Mouse (Mus musculus): ENCODE results near the gene Exosc1.

The Exosc1 gene

DNA sequence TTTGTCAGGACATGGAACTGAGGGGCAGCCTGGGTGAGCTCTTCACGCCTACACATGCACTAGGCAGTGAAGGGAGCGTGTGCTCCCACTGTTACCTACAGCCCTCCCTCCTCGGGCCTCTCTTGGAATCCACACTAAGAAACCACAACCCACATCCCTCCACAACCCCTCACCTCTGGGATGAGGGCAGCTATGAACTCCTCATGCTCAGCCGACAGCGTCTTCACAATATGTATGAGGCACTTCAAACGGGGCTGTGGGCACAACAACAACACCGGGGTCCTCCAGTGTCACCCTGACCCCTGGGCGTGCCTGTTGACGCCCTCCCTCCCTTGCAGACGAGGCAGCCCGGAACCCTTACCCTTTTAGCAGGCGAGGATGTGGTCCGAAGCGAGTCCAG is 58.9 kb downstream of the Exosc1 start:
- in situ Hi-C loops (cut with MboI, MseI): no loop called here
